ENCODE assay signal across 20 mouse cellular contexts in genomic region chr7:64041303-64041702, GRCm38 (mm10).
A peak's percentile ranks its signal among the peaks of the same experiment; 100 is the strongest.
DNase-seq lines count a peak whose midpoint lies in the region; ATAC-seq and TF ChIP-seq lines count a peak whose summit lies in the region.
"Had no signal": no experiment of that assay in that cellular context is flagged by ENCODE, and none has a peak within 500 bp of the region (broad histone marks: within the 10 kb centered on the region; RNA-seq: fewer than 3 reads in every experiment).

No protein-coding gene starts in this region.

- DNase-seq in forebrain, postnatal 0 days: no peak
- DNase-seq in forebrain, embryonic 11.5 days (ENCODE audit: low spot score): no peak
- no peak for DNase-seq in layer of hippocampus, adult 2 months (ENCODE audit: low spot score in 2 of 2)
- no peak for DNase-seq in layer of hippocampus, postnatal 14 days (ENCODE audit: low spot score in 2 of 2)
- no peak for DNase-seq in lung, postnatal 0 days (ENCODE audit: low spot score)
- no peak for DNase-seq in lung, postnatal 14 days
- DNase-seq in neural tube, embryonic 10.5 days (ENCODE audit: extremely low spot score, low spot score): no peak
- DNase-seq: adrenal gland, adult 2 months; cerebellum, postnatal 10 days; gastrocnemius, postnatal 36 days; left cerebral cortex, postnatal 4 days; lung, postnatal 4 days; retina, postnatal 1 day; right cerebral cortex, postnatal 4 days; thymus, postnatal 25 days had no signal

- no peak for ATAC-seq in forebrain, postnatal 0 days
- ATAC-seq in forebrain, embryonic 11.5 days (replicated peaks; ENCODE audit: low FRiP score): no peak
- ATAC-seq in lung, postnatal 0 days: no peak
- ATAC-seq: forebrain, embryonic 14.5 days had no signal

- H3K27me3 ChIP-seq in forebrain, postnatal 0 days (ENCODE audit: insufficient read depth, low read length): no peaks in the 10 kb centered on the region
- no peaks in the 10 kb centered on the region for H3K27me3 ChIP-seq in forebrain, embryonic 11.5 days (ENCODE audit: control insufficient read depth, insufficient read depth, low read length)
- no peaks in the 10 kb centered on the region for H3K27me3 ChIP-seq in lung, postnatal 0 days (replicated peaks; ENCODE audit: insufficient read depth, low read length)
- H3K27me3 ChIP-seq: CH12.LX; embryonic facial prominence, embryonic 12.5 days had no signal

- H3K4me1 ChIP-seq in forebrain, postnatal 0 days (ENCODE audit: insufficient read depth): no peaks in the 10 kb centered on the region
- H3K4me1 ChIP-seq in forebrain, embryonic 11.5 days (replicated peaks; ENCODE audit: control insufficient read depth, insufficient read depth, low read length): no peaks in the 10 kb centered on the region
- no peaks in the 10 kb centered on the region for H3K4me1 ChIP-seq in lung, postnatal 0 days (ENCODE audit: insufficient read depth, low read depth, low read length)
- H3K4me1 ChIP-seq: embryonic facial prominence, embryonic 12.5 days had no signal

- no peak overlapping the region for H3K9ac ChIP-seq in forebrain, postnatal 0 days
- H3K9ac ChIP-seq in forebrain, embryonic 11.5 days (ENCODE audit: low read length): no peak overlapping the region
- no peak overlapping the region for H3K9ac ChIP-seq in lung, postnatal 0 days (replicated peaks; ENCODE audit: low read depth)
- H3K9ac ChIP-seq: embryonic facial prominence, embryonic 12.5 days had no signal

- H3K4me3 ChIP-seq in forebrain, postnatal 0 days (ENCODE audit: low read depth, low read length): no peak overlapping the region
- H3K4me3 ChIP-seq in forebrain, embryonic 11.5 days (ENCODE audit: low read depth, low read length): no peak overlapping the region
- no peak overlapping the region for H3K4me3 ChIP-seq in layer of hippocampus, adult 2 months
- no peak overlapping the region for H3K4me3 ChIP-seq in lung, postnatal 0 days (ENCODE audit: low read depth, low read length)
- H3K4me3 ChIP-seq: embryonic facial prominence, embryonic 12.5 days; erythroblast, embryonic 14.5 days; heart, embryonic 10.5 days had no signal

- no peak for TF ChIP-seq EP300 in lung, postnatal 0 days (IDR thresholded peaks at IDR 0.05)

- H3K36me3 ChIP-seq in forebrain, postnatal 0 days (ENCODE audit: insufficient read depth): no peaks in the 10 kb centered on the region
- H3K36me3 ChIP-seq in forebrain, embryonic 11.5 days (ENCODE audit: control insufficient read depth, insufficient read depth, low read length): no peaks in the 10 kb centered on the region
- H3K36me3 ChIP-seq in lung, postnatal 0 days (ENCODE audit: insufficient read depth, low read length): no peaks in the 10 kb centered on the region
- H3K36me3 ChIP-seq: embryonic facial prominence, embryonic 12.5 days; heart, embryonic 10.5 days had no signal

- H3K27ac ChIP-seq in forebrain, postnatal 0 days (ENCODE audit: low read depth, low read length): no peak overlapping the region
- H3K27ac ChIP-seq in forebrain, embryonic 11.5 days (ENCODE audit: low read depth, low read length): no peak overlapping the region
- H3K27ac ChIP-seq in layer of hippocampus, adult 2 months: no peak overlapping the region
- H3K27ac ChIP-seq in lung, postnatal 0 days (ENCODE audit: low read length): no peak overlapping the region
- H3K27ac ChIP-seq: embryonic facial prominence, embryonic 12.5 days; heart, embryonic 10.5 days had no signal

- H3K4me2 ChIP-seq in forebrain, postnatal 0 days (ENCODE audit: low read depth): no peak overlapping the region
- H3K4me2 ChIP-seq in forebrain, embryonic 11.5 days (ENCODE audit: low read depth, low read length, severe bottlenecking): no peak overlapping the region
- no peak overlapping the region for H3K4me2 ChIP-seq in lung, postnatal 0 days (replicated peaks; ENCODE audit: low read depth, low read length)
- H3K4me2 ChIP-seq: embryonic facial prominence, embryonic 12.5 days had no signal

- H3K9me3 ChIP-seq in forebrain, postnatal 0 days (ENCODE audit: low read length): no peaks in the 10 kb centered on the region
- no peaks in the 10 kb centered on the region; the same call in 1 of the 2 replicates for H3K9me3 ChIP-seq in forebrain, embryonic 11.5 days (ENCODE audit: control insufficient read depth, low read length)
- H3K9me3 ChIP-seq in lung, postnatal 0 days (ENCODE audit: low read length): no peaks in the 10 kb centered on the region
- H3K9me3 ChIP-seq: embryonic facial prominence, embryonic 12.5 days; heart, embryonic 10.5 days had no signal

- TF ChIP-seq CTCF in forebrain, postnatal 0 days (IDR thresholded peaks at IDR 0.05; ENCODE audit: low read depth): peak; percentile 32
- peak; percentile 57 for TF ChIP-seq CTCF in layer of hippocampus, adult 2 months (conservative IDR thresholded peaks at IDR 0.05)
- TF ChIP-seq CTCF in lung, postnatal 0 days (IDR thresholded peaks at IDR 0.05): peak; percentile 31; the same call in 1 of the 2 replicates

- 95% methylated on average over 7 of the region's 7 CpGs for WGBS in forebrain, postnatal 0 days
- whole genome bisulfite sequencing in forebrain, embryonic 11.5 days: 93% methylated on average over 7 of the region's 7 CpGs
- 95% methylated on average over 7 of the region's 7 CpGs for WGBS in lung, postnatal 0 days
